Mouse (Mus musculus) liver, embryonic 12.5 days (tissue): ENCODE data around the gene Gm10770. TPM values are rescaled to one million over a fixed set of nuclear protein-coding genes. Genes with fewer than 3 reads are reported as not detected.
"Not testable (repeated sequence)": the region's sequence is repeated elsewhere in the genome, so short reads cannot be mapped to it uniquely, and the experiment has no call there.

Experiments
- ATAC-seq: fragments of 200-750 bp; cut with Nextera tagmentation; 2 replicates; pipeline ENCODE4 v1.8.0; 2017; ENCODE audit warnings: moderate number of reproducible peaks, mild to moderate bottlenecking, moderate library complexity
- H3K27ac ChIP-seq: fragments of 300-500 bp; sonication (generic); 2 replicates; pipeline ENCODE4 v1.5.1; 2016; ENCODE audit warnings: mild to moderate bottlenecking
- H3K27me3 ChIP-seq: fragments of 300-500 bp; sonication (generic); replicated peaks from 2 replicates; pipeline ENCODE4 v1.6.1; 2016; ENCODE audit warnings: mild to moderate bottlenecking, moderate library complexity
- H3K36me3 ChIP-seq: fragments of 300-500 bp; sonication (generic); 2 replicates; pipeline ENCODE4 v1.6.1; 2016; ENCODE audit warnings: mild to moderate bottlenecking, moderate library complexity
- H3K4me1 ChIP-seq: fragments of 300-500 bp; sonication (generic); 2 replicates; pipeline ENCODE4 v1.6.1; 2016
- H3K4me2 ChIP-seq: fragments of 300-500 bp; sonication (generic); 2 replicates; pipeline ENCODE4 v1.6.1; 2016; ENCODE audit warnings: mild to moderate bottlenecking, moderate library complexity
- H3K4me3 ChIP-seq: fragments of 300-500 bp; sonication (generic); 2 replicates; pipeline ENCODE4 v1.5.1; 2016; ENCODE audit warnings: mild to moderate bottlenecking, moderate library complexity
- H3K9ac ChIP-seq: fragments of 300-500 bp; sonication (generic); 2 replicates; pipeline ENCODE4 v1.6.1; 2016; ENCODE audit warnings: mild to moderate bottlenecking, moderate library complexity
- H3K9me3 ChIP-seq: fragments of 300-500 bp; sonication (generic); replicated peaks from 2 replicates; pipeline ENCODE4 v1.6.1; 2016; ENCODE audit warnings: mild to moderate bottlenecking, moderate library complexity
- WGBS: fragments of 180-500 bp; shearing (Covaris S2); methylation state at CpG from one replicate; pipeline ENCODE4 v1.1.7; 2016; ENCODE audit not compliant: insufficient replicate concordance; 5-methylcytosine and 5-hydroxymethylcytosine counted together
- polyA plus RNA-seq: library from polyadenylated mRNA; unstranded; fragments of >200 nt; fragmentation: Nextera tagmentation; extraction: Ambion mirVana; gene quantifications from 2 replicates; pipeline ENCODE4 v1.2.1, GENCODE M21; 2016

Gm10770 gene
- polyA plus RNA-seq: not detected in 2 replicates

DNA sequence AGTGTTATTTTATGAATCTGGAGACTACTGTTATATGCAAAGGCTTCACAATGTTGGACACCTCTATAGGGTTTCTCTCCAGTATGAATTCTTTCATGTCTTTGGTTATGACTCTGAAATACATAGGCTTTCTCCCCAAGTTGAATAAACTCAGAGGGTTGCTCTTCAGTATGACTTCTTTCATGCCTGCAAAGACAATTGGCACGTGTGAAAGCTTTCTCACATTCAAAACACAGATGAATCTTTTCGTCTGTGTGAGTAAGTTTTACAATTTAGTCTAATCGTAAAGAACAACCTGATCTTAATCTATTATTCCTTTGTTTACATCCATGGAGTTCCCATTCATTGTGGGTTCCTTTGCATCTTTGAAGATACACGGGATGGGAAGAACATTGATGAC lies at the start of gene Gm10770:
Gm10770 (minus strand) TSS at position 101 of the 400 bp plus-strand sequence.
- H3K9me3 ChIP-seq, H3K9ac ChIP-seq, H3K27me3 ChIP-seq, H3K4me3 ChIP-seq, H3K4me2 ChIP-seq, ATAC-seq, H3K4me1 ChIP-seq, H3K36me3 ChIP-seq, H3K27ac ChIP-seq: not testable (repeated sequence)
- WGBS: 63% methylated on average over 4 of the region's 4 CpGs

DNA sequence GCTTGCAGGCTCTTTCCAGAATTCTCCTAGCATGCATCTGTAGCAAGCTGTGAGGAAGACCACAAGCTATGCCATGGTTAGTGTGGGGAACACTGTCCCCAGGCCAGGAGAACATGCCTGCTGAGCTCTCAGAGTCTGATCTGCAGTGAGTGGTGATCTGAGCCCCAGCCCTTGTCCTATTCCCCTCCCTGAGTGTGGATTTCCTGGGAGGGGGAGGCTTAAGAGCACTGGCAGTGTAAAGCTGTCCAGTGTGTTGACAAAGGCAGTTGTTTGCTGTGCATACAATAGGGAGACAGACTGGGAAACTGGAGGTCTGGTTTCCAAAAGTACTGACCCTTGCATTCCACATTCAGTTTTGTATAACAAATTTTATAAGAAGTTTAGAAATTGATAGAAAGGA lies 43.8 kb upstream of the Gm10770 start:
- not testable (repeated sequence) for H3K27ac ChIP-seq, H3K4me3 ChIP-seq, H3K36me3 ChIP-seq, H3K4me1 ChIP-seq, H3K27me3 ChIP-seq, H3K9ac ChIP-seq, H3K9me3 ChIP-seq, H3K4me2 ChIP-seq
- peak; percentile 65 for ATAC-seq

DNA sequence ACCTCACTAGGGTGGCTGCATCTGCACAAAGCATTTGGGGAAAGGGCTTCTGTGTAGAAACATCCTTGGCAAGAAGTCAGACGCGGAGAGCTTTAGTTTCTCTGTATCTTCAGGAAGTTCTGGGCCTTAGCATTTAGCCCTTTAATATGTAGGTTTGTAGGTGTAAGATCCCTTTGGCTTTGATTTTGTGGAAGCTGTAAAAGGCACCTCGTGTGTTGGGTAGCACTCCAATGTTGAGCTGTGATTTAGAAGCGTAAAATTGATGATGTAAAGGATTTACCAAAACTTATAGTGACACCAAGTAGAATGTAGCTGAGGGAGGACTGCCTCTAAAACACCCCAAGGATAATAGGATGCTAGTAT lies 38.9 kb upstream of the Gm10770 start:
- H3K9ac ChIP-seq, ATAC-seq: not testable (repeated sequence)
- WGBS: 18% methylated on average over 4 of the region's 4 CpGs

DNA sequence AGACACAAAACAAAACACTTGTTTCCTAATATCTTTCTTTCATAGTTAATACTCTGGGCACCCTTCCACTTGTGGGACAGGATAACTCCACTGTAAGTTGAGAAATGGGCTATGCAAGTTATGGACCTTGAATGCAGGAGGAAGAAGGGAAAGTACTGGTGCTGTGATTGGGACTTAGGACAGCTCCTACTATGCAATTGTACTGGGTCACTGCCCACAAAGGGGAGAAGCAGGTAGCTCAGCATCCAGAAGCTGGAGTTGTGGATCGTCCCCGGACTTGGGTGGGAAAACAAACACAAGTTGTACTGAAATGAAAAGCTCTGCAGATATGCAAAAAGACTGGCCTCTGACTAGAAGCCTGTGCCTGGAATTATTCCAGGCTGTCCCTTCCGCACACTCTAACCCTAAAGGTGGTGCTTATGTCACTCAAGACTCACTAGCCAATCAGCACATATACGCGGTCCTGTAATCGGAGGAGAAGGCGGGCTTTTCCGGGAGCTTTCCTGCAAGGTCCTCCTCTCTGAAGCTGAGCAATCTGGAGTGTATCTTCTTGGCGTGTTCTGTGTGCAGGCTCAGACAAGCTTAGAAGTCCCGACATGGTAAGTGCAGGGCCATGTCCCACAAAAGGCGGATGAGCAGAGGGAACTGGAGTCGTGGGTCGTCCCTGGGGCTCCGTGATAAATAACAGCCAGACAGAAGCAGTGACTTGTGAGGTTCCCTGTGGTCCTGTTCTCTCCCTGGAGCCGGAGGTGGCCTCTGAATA lies 38.3 kb upstream of the Gm10770 start, which contains the start of gene Zfp937:
Zfp937 (plus strand) TSS at position 474 of the 763 bp plus-strand sequence.
- not testable (repeated sequence) for H3K36me3 ChIP-seq, H3K4me1 ChIP-seq, H3K9ac ChIP-seq, H3K27me3 ChIP-seq, H3K27ac ChIP-seq, H3K9me3 ChIP-seq
- peak within 1 kb of the TSS; percentile 45 for H3K4me3 ChIP-seq
- peak; percentile 98 for ATAC-seq
- 4% methylated on average over 15 of the region's 15 CpGs for WGBS
- peak within 1 kb of the TSS; percentile 53 for H3K4me2 ChIP-seq

More for the DNA sequence above, 38.9 kb upstream of the Gm10770 start:
- H3K27me3 ChIP-seq, H3K27ac ChIP-seq, H3K4me1 ChIP-seq, H3K36me3 ChIP-seq, H3K9me3 ChIP-seq: not testable (repeated sequence)
- peak overlapping the region; percentile 53 for H3K4me2 ChIP-seq
- H3K4me3 ChIP-seq: peak overlapping the region; percentile 45

DNA sequence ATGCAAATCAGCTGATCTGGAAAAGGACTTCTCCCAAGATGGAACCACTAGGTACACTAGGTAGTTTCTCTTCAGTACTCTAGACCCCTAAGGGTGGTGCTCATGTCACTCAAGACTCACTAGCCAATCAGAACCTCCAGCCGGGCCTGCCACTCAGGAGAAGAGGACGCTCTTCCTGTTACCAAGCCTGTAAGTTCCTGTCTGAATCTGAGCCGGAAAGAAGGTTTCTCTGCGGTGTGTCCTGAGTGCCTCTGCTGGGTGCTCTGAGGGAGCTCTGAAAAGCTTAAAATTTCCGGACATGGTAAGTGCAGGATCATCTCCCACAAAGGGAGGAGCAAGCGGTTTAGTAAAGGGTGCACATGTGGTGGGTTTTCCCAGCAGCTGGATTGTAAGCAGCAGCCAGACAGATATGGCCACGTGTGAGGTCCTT lies 2.1 kb upstream of the Gm10770 start, which contains the start of gene Gm14139:
Gm14139 (plus strand) TSS at position 186 of the 430 bp plus-strand sequence.
- not testable (repeated sequence) for H3K9me3 ChIP-seq, H3K4me3 ChIP-seq, H3K27ac ChIP-seq, H3K27me3 ChIP-seq, ATAC-seq, H3K36me3 ChIP-seq, H3K9ac ChIP-seq, H3K4me2 ChIP-seq, H3K4me1 ChIP-seq
- WGBS: 54% methylated on average over 7 of the region's 7 CpGs

DNA sequence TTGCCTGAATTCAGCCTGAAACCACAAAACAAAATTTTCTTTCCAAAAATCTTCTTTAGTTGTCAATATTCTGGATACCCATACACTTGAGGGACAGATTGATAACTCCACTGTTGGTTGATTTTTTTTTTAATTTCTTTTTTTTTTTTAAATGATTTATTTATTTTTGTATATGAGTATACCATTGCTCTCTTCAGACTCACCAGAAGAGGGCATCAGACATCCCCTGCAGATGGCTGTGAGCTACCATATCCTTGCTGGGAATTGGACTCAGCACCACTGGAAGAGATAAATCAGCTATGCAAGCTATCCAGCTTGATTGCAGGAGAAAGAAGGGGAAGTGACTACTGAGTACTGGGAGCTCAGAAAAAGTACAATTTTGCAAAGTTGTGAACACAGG lies 1.6 kb upstream of the Gm10770 start:
- H3K4me1 ChIP-seq, H3K4me3 ChIP-seq, H3K9ac ChIP-seq, ATAC-seq, H3K27ac ChIP-seq, H3K36me3 ChIP-seq, H3K27me3 ChIP-seq, H3K9me3 ChIP-seq, H3K4me2 ChIP-seq: not testable (repeated sequence)

DNA sequence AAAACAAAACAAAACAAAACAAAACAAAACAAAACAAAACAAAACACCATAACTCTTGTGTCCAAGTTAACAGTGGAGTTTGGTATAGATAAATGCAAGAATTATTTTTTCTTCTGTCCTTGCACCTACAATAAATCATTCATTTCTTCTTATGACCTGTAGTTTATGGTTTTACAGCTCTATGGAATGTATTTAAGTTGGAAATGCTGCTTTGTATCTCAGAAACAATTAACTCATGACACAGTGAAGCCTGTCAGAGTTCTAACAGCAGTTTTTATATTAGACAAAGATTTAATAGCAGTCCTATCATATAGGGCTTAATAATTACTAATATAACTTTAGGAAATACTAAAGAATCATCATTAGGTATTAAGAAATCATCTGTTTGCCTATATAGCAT lies 5.6 kb downstream of the Gm10770 start:
- Histone ChIP-seq H3K9me3 (no peaks in the 10 kb centered on the region), H3K4me2 (no peak overlapping the region), H3K4me1 (no peaks in the 10 kb centered on the region), H3K36me3 (no peaks in the 10 kb centered on the region), H3K4me3 (no peak overlapping the region), H3K27me3 (no peaks in the 10 kb centered on the region), H3K9ac (no peak overlapping the region), H3K27ac (no peak overlapping the region)
- ATAC-seq: no peak

DNA sequence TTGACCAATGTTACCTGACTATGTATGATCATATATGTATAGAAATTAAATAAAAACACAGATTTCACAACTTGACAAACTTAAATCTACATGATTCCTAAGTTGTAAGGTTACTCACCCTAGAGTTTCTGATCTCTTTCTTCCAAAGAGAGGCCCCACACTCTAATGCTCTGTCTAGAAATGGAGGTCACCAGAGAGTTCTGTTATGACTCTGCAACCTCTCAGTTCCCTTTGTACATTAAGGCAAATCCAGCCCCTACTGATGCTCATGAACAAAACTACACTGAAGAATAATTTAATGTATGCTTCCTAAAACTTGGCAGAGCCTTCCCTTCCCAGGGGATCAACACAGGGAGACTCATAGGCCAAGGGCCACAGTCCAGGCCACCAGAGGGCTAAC lies 12.8 kb downstream of the Gm10770 start:
- H3K36me3 ChIP-seq: no peaks in the 10 kb centered on the region
- H3K4me3 ChIP-seq: no peak overlapping the region
- no peaks in the 10 kb centered on the region for H3K9me3 ChIP-seq
- H3K27me3 ChIP-seq: no peaks in the 10 kb centered on the region
- no peak overlapping the region for H3K27ac ChIP-seq
- no peak overlapping the region for H3K4me2 ChIP-seq
- H3K4me1 ChIP-seq: no peaks in the 10 kb centered on the region
- ATAC-seq: no peak
- H3K9ac ChIP-seq: no peak overlapping the region

DNA sequence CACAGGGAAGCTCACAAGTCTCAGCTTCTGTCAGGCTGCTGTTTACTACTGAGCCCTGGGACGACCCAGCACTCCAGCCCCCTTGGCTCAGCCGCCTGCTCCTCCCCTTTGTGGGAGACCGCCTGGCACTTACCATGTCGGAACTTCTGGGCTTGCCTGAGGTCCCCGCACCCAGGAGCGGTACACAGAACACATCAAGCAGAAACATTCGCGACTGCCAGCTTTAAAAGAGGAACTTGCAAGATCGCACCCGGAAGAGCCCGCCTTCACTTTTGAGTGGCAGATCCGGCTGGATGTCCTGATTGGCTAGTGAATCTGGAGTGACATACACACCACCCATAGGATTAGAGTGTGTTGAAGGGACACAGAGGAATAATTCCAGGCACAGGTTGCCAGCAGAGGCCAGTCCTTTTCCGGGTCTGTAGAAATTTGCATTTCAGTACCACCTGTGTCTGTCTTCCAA lies 43.0 kb downstream of the Gm10770 start, which contains the start of gene Zfp120:
Zfp120 (minus strand) TSS at position 274 of the 463 bp plus-strand sequence.
- H3K9ac ChIP-seq: peak within 1 kb of the TSS; percentile 83
- H3K27me3 ChIP-seq: no peaks in the 10 kb centered on the region
- H3K4me2 ChIP-seq: peak within 1 kb of the TSS; percentile 71
- peak within 1 kb of the TSS; percentile 73 for H3K27ac ChIP-seq
- H3K9me3 ChIP-seq: no peaks in the 10 kb centered on the region
- WGBS: under 1% methylated on average over 13 of the region's 13 CpGs
- peaks cover 15% of the 10 kb centered on the region; the same call in 1 of the 2 replicates for H3K36me3 ChIP-seq
- peak within 1 kb of the TSS; percentile 74 for H3K4me3 ChIP-seq
- peaks cover 12% of the 10 kb centered on the region for H3K4me1 ChIP-seq
- ATAC-seq: peak; percentile 99

DNA sequence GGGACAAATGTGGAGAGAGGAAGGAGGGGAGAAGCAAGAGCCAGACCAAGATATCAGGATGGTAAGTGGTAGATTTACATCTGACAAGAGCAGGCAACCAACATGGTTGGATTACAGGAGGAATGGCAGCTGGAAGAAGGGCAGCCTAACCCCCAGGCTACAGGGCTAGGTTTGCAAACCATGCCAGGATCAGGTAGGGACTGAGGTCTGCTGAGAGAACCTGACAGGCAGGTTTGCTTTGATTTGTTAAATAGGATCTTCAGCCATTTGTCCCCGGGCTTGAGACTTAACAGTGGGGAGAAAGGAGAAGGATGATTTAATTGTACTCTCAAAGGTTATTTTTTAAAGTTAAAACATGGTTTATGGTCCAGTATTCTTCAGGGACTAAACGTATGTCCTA lies 46.7 kb downstream of the Gm10770 start:
- 61% methylated on average over 2 of the region's 2 CpGs for WGBS
- no peak overlapping the region for H3K27ac ChIP-seq

DNA sequence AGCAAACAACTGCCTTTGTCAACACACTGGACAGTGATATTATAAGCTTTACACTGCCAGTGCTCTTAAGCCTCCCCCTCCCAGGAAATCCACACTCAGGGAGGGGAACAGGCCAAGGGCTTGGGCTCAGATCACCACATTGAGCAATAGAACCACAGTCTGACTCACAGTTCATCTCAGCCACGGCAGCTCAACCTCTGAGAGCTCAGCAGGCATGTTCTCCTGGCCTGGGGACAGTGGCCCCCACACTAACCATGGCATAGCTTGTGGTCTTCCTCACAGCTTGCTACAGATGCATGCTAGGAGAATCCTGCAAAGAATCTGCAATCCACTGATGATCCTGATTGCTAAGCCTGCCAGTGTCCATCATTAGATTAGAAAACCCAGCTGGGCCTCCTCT lies 47.5 kb downstream of the Gm10770 start:
- not testable (repeated sequence) for H3K27me3 ChIP-seq, H3K4me3 ChIP-seq, H3K4me2 ChIP-seq, ATAC-seq, H3K9ac ChIP-seq, H3K27ac ChIP-seq, H3K9me3 ChIP-seq
- WGBS: 36% methylated on average over 1 of the region's 1 CpGs
- Histone ChIP-seq H3K4me1 (peaks cover 12% of the 10 kb centered on the region), H3K36me3 (peaks cover 43% of the 10 kb centered on the region)

More for the DNA sequence above, 46.7 kb downstream of the Gm10770 start:
- ATAC-seq: no peak
- no peak overlapping the region for H3K4me2 ChIP-seq
- H3K27me3 ChIP-seq: no peaks in the 10 kb centered on the region
- H3K4me3 ChIP-seq: no peak overlapping the region
- no peak overlapping the region for H3K9ac ChIP-seq
- H3K36me3 ChIP-seq: peaks cover 39% of the 10 kb centered on the region
- peaks cover 12% of the 10 kb centered on the region for H3K4me1 ChIP-seq
- no peaks in the 10 kb centered on the region for H3K9me3 ChIP-seq
